Mouse (Mus musculus) adrenal gland, adult (tissue): ENCODE measurements around the gene Smurf1.

ENCODE experiments used
- DNase-seq, 2 experiments: peaks; one replicate each; pipeline ENCODE4 v3.0.0; 2022 to 2023; ENCODE audit warnings: low spot score in 1 of 2; ENCODE audit not compliant: inconsistent age in 2 of 2

Gene Smurf1

GRCm38 (mm10) chr5:144965639-144966351 lies at the start of gene Smurf1:
Gene Smurf1 (minus strand): TSS chr5:144965847.
- peak; percentile 88 to 94 for DNase-seq

DNA sequence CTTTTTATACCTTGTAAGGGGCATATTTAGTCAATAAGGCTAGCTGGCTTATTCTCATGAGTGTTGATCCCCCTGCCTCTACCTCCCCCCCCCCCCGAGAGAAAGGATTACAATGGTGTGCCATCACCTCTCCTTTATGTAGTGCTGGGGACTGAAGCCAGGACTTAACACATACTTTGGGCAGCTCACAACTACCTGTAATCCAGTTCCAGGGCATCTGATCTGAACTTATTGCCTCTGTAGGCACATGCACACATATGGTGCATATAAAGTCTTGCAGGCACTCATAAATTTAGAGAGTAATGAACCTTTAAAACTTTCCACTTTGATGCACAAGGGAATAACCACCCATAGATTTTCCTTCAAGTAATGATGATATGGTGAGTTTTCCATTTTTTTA lies 48.6 kb upstream of the Smurf1 start:
- DNase-seq = no peak

- no peak for DNase-seq
These were observed 43.4 kb upstream of the Smurf1 start for GRCm38 (mm10) chr5:145008878-145009659.

GRCm38 (mm10) chr5:145005596-145005995 lies 39.9 kb upstream of the Smurf1 start:
- DNase-seq = peak; percentile 47 to 82

DNA sequence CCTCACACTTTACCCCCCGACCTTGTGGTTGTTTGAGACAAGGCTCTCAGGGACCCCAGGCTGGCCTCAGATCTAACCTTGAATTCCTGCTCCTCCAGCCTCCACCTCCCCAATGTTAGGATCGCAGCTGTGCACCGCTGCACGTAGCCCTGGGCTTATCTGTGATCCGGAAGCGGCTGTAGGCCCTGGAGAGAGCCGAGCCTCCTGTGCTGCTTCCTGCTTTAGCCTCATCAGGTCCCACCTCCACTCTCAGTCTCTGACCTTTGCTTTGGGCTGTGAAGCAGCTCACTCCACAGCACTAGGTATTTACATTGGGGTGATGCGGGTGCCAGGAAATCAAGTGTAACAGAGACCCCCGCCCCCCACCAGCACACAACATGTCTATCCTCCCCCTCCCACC lies 38.8 kb upstream of the Smurf1 start:
- DNase-seq = no peak

- DNase-seq = no peak
These were observed 37.7 kb upstream of the Smurf1 start for GRCm38 (mm10) chr5:145003362-145003761.

GRCm38 (mm10) chr5:144998491-144998890 lies 32.8 kb upstream of the Smurf1 start:
- DNase-seq = no peak

DNA sequence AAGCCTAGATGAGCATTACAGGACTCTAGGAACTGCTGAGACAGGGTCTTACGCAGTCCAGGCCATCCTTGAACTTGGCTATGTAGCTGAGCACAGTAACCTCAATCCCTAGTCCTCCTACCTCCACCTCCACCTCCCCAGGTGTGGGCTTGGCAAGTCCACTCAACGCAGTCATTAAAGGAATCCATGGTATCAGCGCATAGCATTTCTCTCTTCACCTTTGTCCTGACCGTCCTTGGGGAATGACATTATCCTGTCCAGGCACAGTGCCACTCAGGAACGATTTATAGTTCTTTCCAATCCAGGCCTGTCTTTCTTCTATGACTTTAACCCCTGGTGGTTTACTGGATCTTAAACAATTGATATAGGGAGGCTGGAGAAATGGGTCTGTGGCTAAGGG lies 24.8 kb upstream of the Smurf1 start:
- DNase-seq = peak in 1 of 2 experiments; percentile 64

- no peak for DNase-seq
These were observed 24.4 kb upstream of the Smurf1 start for GRCm38 (mm10) chr5:144990051-144990450.

GRCm38 (mm10) chr5:144989061-144989405 lies 23.4 kb upstream of the Smurf1 start:
- DNase-seq = no peak

DNA sequence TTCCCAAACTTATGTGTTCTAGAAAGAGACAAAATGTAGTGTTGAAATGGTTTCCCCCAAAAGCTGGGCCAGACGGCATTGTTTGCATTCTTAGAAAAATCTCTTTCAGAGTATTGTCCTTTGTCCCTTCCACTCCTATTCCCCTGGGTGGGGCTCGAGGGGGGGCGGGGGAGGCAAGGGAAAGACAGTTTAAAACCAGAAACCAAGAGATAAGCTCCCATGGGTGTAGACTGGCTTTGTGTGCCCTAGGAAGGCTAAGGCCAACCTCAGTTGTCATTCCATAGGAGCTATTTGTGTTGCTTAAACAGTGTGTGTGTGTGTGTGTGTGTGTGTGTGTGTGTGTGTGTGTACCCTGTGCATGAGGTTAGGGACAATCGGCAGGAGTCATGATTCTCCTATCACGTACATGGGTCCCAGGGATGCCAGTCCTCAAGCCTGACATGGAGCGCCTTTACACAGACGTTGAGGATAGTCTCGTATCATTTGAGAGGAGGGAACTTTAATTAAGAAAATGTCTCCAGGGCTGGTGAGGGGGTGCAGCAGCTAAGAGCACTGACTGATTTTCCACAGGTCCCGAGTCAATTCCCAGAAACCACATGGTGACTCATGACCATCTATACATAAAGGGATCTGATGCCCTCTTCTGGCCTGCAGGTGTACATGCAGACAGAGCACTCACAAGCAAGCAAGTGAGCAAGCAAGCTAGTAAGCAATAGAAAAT lies 22.9 kb upstream of the Smurf1 start:
- peak; percentile 48 to 85 for DNase-seq

- DNase-seq = no peak
These were observed 21.9 kb upstream of the Smurf1 start for GRCm38 (mm10) chr5:144987561-144987960.

GRCm38 (mm10) chr5:144984839-144985238 lies 19.2 kb upstream of the Smurf1 start:
- no peak for DNase-seq

GRCm38 (mm10) chr5:144983227-144983626 lies 17.6 kb upstream of the Smurf1 start:
- no peak for DNase-seq

DNA sequence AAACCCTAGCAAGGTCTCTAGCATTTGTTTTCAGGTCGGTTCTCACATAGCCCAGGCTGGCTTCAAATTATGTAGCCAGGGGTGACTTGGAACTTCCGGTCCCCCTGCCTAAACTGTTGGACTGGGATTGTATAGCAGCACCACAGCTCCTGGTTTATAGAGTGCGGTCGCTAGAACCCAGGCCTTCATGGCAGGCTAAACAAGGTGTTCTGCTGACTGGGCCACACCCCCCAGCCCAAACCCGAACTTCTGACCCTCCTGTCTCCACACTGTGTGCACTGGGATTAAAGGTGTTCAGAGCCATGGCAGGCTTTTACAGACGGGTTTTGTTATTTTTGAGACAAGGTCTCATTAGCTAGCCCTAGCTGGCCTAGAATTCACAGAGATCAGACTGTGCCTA lies 13.5 kb upstream of the Smurf1 start:
- DNase-seq = no peak

DNA sequence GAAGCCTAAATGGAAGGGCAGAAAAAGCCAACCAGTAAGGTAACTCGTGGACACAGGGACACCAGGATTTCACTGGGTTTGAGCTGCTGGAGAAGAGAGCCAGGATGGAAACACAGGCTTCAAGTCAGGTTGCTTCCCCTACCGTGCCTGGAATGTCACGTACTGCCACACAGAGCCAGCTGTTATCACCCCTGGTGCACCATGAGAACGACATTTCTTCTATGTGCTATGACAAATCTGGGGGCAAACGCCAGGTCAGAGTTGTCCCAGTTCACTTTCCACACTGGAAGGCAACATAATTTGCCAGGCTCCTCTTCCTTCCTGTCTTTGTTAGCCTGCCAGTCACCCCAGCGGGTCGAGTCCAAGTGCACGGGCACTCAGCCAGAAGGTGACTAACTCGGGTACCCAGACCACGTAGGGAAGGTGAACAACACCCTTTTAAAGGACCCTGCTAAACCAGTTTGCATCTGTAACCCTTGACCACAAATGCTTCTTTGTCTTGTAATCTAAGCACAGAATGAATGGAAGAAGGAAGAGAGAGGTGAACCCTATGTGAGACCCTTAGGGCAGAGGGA lies 13.0 kb upstream of the Smurf1 start:
- DNase-seq = peak; percentile 74 to 82

DNA sequence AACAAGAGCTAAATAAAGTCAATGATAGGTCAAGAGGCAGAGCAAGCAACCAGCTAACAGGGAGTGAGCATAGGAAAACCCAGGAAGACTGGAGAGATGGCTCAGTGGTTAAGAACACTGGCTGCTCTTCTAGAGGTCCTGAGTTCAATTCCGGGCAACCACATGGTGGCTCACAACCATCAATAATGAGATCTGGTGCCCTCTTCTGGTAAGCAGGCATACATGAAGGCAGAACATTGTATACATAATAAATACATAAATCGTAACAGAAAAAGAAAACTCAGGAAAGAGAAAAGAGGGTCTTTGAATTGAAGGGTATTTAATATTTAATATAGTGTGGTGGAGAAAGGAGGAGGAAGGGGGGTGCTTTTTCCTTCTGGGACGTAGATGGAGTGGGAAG lies 5.6 kb upstream of the Smurf1 start:
- no peak for DNase-seq

DNA sequence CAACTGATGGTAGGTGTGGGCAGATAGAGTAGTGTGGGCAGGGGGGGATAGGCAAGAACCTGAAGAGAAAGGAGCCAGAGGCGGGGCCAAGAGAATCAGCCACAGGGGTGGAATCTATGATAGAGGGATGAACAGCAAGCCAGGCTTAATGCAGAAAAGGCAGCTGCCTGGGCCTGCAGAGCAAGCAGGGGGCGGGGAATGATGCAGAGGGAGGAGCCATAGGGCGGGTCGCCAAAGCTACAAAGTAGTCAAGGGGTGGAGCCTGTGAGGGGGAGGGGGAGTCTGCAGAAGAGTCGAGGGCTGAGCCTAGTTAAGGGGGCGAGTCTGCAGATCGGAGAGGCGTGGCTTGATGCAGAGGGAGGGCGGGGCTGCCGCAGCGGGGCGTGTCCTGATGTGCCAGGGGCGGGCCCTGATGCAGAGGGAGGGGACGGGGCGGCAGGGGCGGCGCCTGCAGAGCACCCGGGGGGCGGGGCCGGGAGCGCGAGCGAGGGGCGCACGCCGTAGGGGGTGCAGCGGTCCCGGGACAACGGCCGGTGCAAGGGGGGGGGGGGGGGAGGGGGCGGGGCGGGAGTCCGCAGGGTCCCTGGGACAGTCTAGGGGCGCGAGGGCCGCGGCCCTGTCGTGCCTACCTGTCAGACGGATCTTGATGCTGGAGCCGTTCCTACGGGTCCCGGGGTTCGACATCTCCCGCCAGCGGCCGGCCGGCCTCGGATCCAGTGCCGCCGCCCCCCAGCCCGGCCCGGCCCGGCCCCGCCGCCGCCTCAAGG lies 592 bp downstream of the Smurf1 start:
- peak; percentile 88 to 94 for DNase-seq

GRCm38 (mm10) chr5:144964465-144964864 lies 1.2 kb downstream of the Smurf1 start:
- peak in 1 of 2 experiments; percentile 53 for DNase-seq

DNA sequence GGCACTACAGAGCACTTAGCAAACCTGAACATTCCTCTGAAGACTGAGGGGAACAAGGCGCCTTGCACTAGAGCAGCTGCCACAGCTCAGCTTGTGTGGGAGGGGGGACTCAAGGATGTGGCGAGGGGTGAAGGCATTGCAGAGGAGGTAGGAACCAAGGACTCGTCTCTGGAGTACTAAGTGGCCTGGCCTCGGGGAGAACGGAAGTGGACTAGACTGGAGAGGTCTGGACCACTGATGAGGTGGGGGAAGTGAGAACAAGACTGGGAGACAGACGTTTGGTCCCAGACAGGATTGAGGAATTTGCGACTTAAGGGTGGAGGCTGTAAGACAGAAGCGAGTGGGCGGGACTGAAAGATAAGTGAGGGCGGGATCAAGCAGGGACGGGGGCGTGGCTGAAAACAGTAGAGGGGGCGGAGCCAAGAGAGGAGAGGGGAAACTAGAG lies 1.8 kb downstream of the Smurf1 start:
- peak; percentile 63 to 83 for DNase-seq

DNA sequence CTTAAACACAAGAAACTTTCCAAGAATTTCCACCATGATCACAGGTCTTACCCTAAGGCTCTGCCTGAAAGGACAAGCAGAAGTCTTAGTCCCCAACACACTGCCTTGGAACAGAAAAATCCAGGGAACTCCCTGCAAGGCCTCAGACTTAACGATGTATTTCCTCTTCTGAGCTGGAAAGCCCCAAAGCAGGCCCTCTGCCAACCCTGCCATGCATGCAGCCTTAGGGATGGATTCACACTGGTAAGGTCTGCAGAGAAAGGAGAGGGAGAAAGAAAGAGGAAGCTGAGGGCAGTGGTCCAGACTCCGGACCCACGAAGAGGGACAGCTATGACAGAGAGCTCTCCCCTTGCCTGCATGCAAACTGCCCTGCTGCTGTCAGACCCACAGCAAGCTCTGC lies 2.2 kb downstream of the Smurf1 start:
- DNase-seq = peak in 1 of 2 experiments; percentile 47
